Mouse (Mus musculus): ENCODE measurements around the gene Olfr341. TPM values are rescaled to one million over a fixed set of nuclear protein-coding genes. Genes with fewer than 3 reads are reported as not detected.

The Olfr341 gene
- polyA plus RNA-seq (2014; fragmentation: Nextera tagmentation; extraction: Ambion mirVana) = not detected in 2 replicates

- no peak for ATAC-seq
- Histone ChIP-seq H3K4me2 (ENCODE audit: low read length) (no peak within 1 kb of the TSS), H3K9ac (ENCODE audit: low read length) (no peak within 1 kb of the TSS), H3K27ac (ENCODE audit: low read depth, low read length) (no peak within 1 kb of the TSS), H3K9me3 (replicated peaks; ENCODE audit: control insufficient read depth, low read length) (0 out of 2 replicates have a peak, but pooled peaks cover 2% of the 10 kb centered on the region), H3K4me1 (ENCODE audit: control insufficient read depth, insufficient read depth, low read length) (no peaks in the 10 kb centered on the region), H3K4me3 (ENCODE audit: low read depth, low read length) (no peak within 1 kb of the TSS), H3K36me3 (ENCODE audit: control insufficient read depth, insufficient read depth, low read length) (no peaks in the 10 kb centered on the region), H3K27me3 (replicated peaks; ENCODE audit: control insufficient read depth, insufficient read depth, low read length) (no peaks in the 10 kb centered on the region)
- no peak for DNase-seq (ENCODE audit: low spot score)
Observed at GRCm38 (mm10) chr2:36482368-36482767, at the start of gene Olfr341. TSS of gene Olfr341 (minus strand) at chr2:36482468.

GRCm38 (mm10) chr2:36524698-36525097 is 42.4 kb upstream of the Olfr341 start, which contains the start of gene Olfr342:
TSS of gene Olfr342 (plus strand) at chr2:36524998.
- Histone ChIP-seq H3K4me2 (ENCODE audit: low read length) (no peak within 1 kb of the TSS), H3K4me3 (ENCODE audit: low read depth, low read length) (no peak within 1 kb of the TSS), H3K36me3 (ENCODE audit: control insufficient read depth, insufficient read depth, low read length) (no peaks in the 10 kb centered on the region), H3K4me1 (ENCODE audit: control insufficient read depth, insufficient read depth, low read length) (no peaks in the 10 kb centered on the region), H3K27me3 (replicated peaks; ENCODE audit: control insufficient read depth, insufficient read depth, low read length) (no peaks in the 10 kb centered on the region), H3K27ac (ENCODE audit: low read depth, low read length) (no peak within 1 kb of the TSS), H3K9ac (ENCODE audit: low read length) (no peak within 1 kb of the TSS), H3K9me3 (replicated peaks; ENCODE audit: control insufficient read depth, low read length) (0 out of 2 replicates have a peak, but pooled peaks cover 2% of the 10 kb centered on the region)
- ATAC-seq = no peak
- no peak for DNase-seq (ENCODE audit: low spot score)
- WGBS = 66% methylated on average over 3 of the region's 3 CpGs

- H3K36me3 ChIP-seq (ENCODE audit: control insufficient read depth, insufficient read depth, low read length) = no peaks in the 10 kb centered on the region
- DNase-seq (ENCODE audit: low spot score) = no peak
- ATAC-seq = no peak
- H3K4me2 ChIP-seq (ENCODE audit: low read length) = no peak overlapping the region
- H3K4me1 ChIP-seq (ENCODE audit: control insufficient read depth, insufficient read depth, low read length) = no peaks in the 10 kb centered on the region
- no peaks in the 10 kb centered on the region for H3K27me3 ChIP-seq (replicated peaks; ENCODE audit: control insufficient read depth, insufficient read depth, low read length)
- no peaks in the 10 kb centered on the region for H3K9me3 ChIP-seq (replicated peaks; ENCODE audit: control insufficient read depth, low read length)
- H3K27ac ChIP-seq (ENCODE audit: low read depth, low read length) = no peak overlapping the region
- no peak overlapping the region for H3K9ac ChIP-seq (ENCODE audit: low read length)
- no peak overlapping the region for H3K4me3 ChIP-seq (ENCODE audit: low read depth, low read length)
Observed at GRCm38 (mm10) chr2:36473634-36474033, 8.6 kb downstream of the Olfr341 start.

- no peak within 1 kb of the TSS for H3K4me3 ChIP-seq (ENCODE audit: low read depth, low read length)
- no peaks in the 10 kb centered on the region for H3K36me3 ChIP-seq (ENCODE audit: control insufficient read depth, insufficient read depth, low read length)
- H3K4me2 ChIP-seq (ENCODE audit: low read length) = no peak within 1 kb of the TSS
- H3K4me1 ChIP-seq (ENCODE audit: control insufficient read depth, insufficient read depth, low read length) = no peaks in the 10 kb centered on the region
- 44% methylated on average over 1 of the region's 1 CpGs for WGBS
- H3K27me3 ChIP-seq (replicated peaks; ENCODE audit: control insufficient read depth, insufficient read depth, low read length) = no peaks in the 10 kb centered on the region
- H3K9me3 ChIP-seq (replicated peaks; ENCODE audit: control insufficient read depth, low read length) = peaks cover 2% of the 10 kb centered on the region
- DNase-seq (ENCODE audit: low spot score) (no peak), ATAC-seq (no peak)
- H3K9ac ChIP-seq (ENCODE audit: low read length) = no peak within 1 kb of the TSS
- no peak within 1 kb of the TSS for H3K27ac ChIP-seq (ENCODE audit: low read depth, low read length)
Observed at GRCm38 (mm10) chr2:36452287-36452686, 30.0 kb downstream of the Olfr341 start, which contains the start of gene Olfr340. TSS of gene Olfr340 (plus strand) at chr2:36452587.

Other genes with a start within 250 kb of the Olfr341 start
- not detected in 2 replicates for gene Olfr338, start 108.9 kb downstream of the Olfr341 start, polyA plus RNA-seq (2014; fragmentation: Nextera tagmentation; extraction: Ambion mirVana)
- gene Olfr339, start 63.5 kb downstream of the Olfr341 start, polyA plus RNA-seq (2014; fragmentation: Nextera tagmentation; extraction: Ambion mirVana) = not detected in 2 replicates
- gene Olfr340, start 29.9 kb downstream of the Olfr341 start, polyA plus RNA-seq (2014; fragmentation: Nextera tagmentation; extraction: Ambion mirVana) = not detected in 2 replicates
- gene Olfr342, start 42.5 kb upstream of the Olfr341 start, polyA plus RNA-seq (2014; fragmentation: Nextera tagmentation; extraction: Ambion mirVana) = not detected in 2 replicates
- gene Olfr344, start 84.2 kb upstream of the Olfr341 start, polyA plus RNA-seq (2014; fragmentation: Nextera tagmentation; extraction: Ambion mirVana) = not detected in 2 replicates
- not detected in 2 replicates for gene Olfr345, start 157.6 kb upstream of the Olfr341 start, polyA plus RNA-seq (2014; fragmentation: Nextera tagmentation; extraction: Ambion mirVana)
- not detected in 2 replicates for gene Olfr346, start 203.3 kb upstream of the Olfr341 start, polyA plus RNA-seq (2014; fragmentation: Nextera tagmentation; extraction: Ambion mirVana)
- not detected in 2 replicates for gene Olfr347, start 249.4 kb upstream of the Olfr341 start, polyA plus RNA-seq (2014; fragmentation: Nextera tagmentation; extraction: Ambion mirVana)